Mouse (Mus musculus) heart, postnatal 36 days (tissue): ENCODE measurements around the gene Hsd17b3. TPM values are rescaled to one million over a fixed set of nuclear protein-coding genes. Genes with fewer than 3 reads are reported as not detected.

Experiments used
- DNase-seq, 2 experiments: peaks; one replicate each; pipeline ENCODE4 v3.0.0; 2021 to 2022
- intact Hi-C: fragments of 180-260 bp; cut with DNase I; formaldehyde crosslinking; loops from one replicate; pipeline ENCODE4 v1.15.1; 2025
- total RNA-seq, 2 experiments: library from RNA; stranded (reverse); gene quantifications; 2 replicates each; pipeline ENCODE4 v1.2.3; 2021

The Hsd17b3 gene
- total RNA-seq, 2 experiments from 2014 or later: not detected

- DNase-seq: no peak
- intact Hi-C loops: no loop called here
Measured at GRCm38 (mm10) chr13:64024803-64025202, 64.2 kb downstream of the Hsd17b3 start.

- no peak for DNase-seq
- intact Hi-C loops: no loop called here
Measured at GRCm38 (mm10) chr13:64022786-64023468, 66.1 kb downstream of the Hsd17b3 start.

GRCm38 (mm10) chr13:64020902-64021311, 68.1 kb downstream of the Hsd17b3 start:
- DNase-seq: peak; percentile 16 to 37
- intact Hi-C loops: no loop called here

- intact Hi-C loops: no loop called here
Measured at GRCm38 (mm10) chr13:64018586-64019141, 70.4 kb downstream of the Hsd17b3 start.

DNA sequence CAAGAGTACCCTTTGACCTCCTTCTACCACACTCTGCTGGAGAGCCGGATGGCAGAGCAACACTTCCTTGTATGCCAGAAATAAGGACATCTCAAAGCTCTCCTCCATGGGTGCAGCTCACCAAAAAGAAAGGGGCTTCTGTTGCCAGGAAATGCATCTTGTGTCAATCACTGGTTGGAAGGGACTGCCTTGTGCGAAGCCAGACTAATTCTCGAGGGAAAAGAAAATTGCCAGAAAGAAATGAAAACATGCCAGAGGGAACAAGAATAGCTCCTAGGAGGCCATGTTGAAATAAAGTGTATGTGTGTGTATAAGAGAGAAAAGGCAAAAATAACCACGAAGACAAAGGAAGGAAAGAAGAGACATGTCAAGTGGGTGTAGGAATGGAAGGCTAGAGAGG, 73.0 kb downstream of the Hsd17b3 start:
- DNase-seq: no peak
- intact Hi-C loops: no loop called here

More at GRCm38 (mm10) chr13:64018586-64019141, 70.4 kb downstream of the Hsd17b3 start:
- no peak for DNase-seq

GRCm38 (mm10) chr13:64011157-64011556, 77.9 kb downstream of the Hsd17b3 start:
- intact Hi-C loops: no loop called here
- DNase-seq: no peak

Other genes starting within 250 kb of the Hsd17b3 start
- gene Slc35d2, start 40.1 kb upstream of the Hsd17b3 start, total RNA-seq: 1 to 10 TPM; 2.1 to 2.5 TPM
- 10 to 100 TPM; 20.9 to 22.8 TPM for gene Zfp367, start 64.0 kb upstream of the Hsd17b3 start, total RNA-seq
- gene Habp4, start 72.6 kb upstream of the Hsd17b3 start, total RNA-seq: 10 to 100 TPM; 48.7 to 51.1 TPM
- 1 to 10 TPM; 8.2 to 9.0 TPM for gene Cdc14b, start 186.1 kb upstream of the Hsd17b3 start, total RNA-seq
- 10 to 100 TPM; 65.5 to 68.2 TPM for gene Aaed1, start 223.5 kb upstream of the Hsd17b3 start, total RNA-seq